Mouse (Mus musculus): ENCODE measurements at regions not wholly inside any gene's neighbourhood (a gene's known extent, or its start where the extent isn't known, plus 50 kb on each side); places are given as distances from the start of the nearest gene placed in this dataset.

GRCm38 (mm10) chr15:3671169-3671568 is 87.9 kb upstream of the Ghr start:
- no peaks in the 10 kb centered on the region for H3K27me3 ChIP-seq
- 84% methylated on average over 3 of the region's 3 CpGs for WGBS
- no peaks in the 10 kb centered on the region for H3K4me1 ChIP-seq
- H3K9me3 ChIP-seq = no peaks in the 10 kb centered on the region
- H3K4me3 ChIP-seq (replicated peaks) = no peak overlapping the region
- no peaks in the 10 kb centered on the region for H3K36me3 ChIP-seq (replicated peaks)
- no peak overlapping the region for H3K27ac ChIP-seq
- no peak overlapping the region for H3K4me2 ChIP-seq
- ATAC-seq (ENCODE audit: low FRiP score) = no peak
- H3K9ac ChIP-seq = no peak overlapping the region

- Histone ChIP-seq H3K27ac (no peak overlapping the region), H3K9me3 (no peaks in the 10 kb centered on the region), H3K4me2 (no peak overlapping the region), H3K27me3 (no peaks in the 10 kb centered on the region), H3K4me1 (no peaks in the 10 kb centered on the region), H3K9ac (no peak overlapping the region), H3K36me3 (replicated peaks) (no peaks in the 10 kb centered on the region), H3K4me3 (replicated peaks) (no peak overlapping the region)
- ATAC-seq (ENCODE audit: low FRiP score) = no peak
- 84% methylated on average over 1 of the region's 1 CpGs for WGBS
These were observed 86.1 kb upstream of the Ghr start for GRCm38 (mm10) chr15:3669411-3669810.

GRCm38 (mm10) chr15:3668863-3669262 is 85.6 kb upstream of the Ghr start:
- no peak overlapping the region for H3K9ac ChIP-seq
- no peak for ATAC-seq (ENCODE audit: low FRiP score)
- H3K36me3 ChIP-seq (replicated peaks) = no peaks in the 10 kb centered on the region
- WGBS = 93% methylated on average over 2 of the region's 2 CpGs
- H3K4me2 ChIP-seq = no peak overlapping the region
- no peaks in the 10 kb centered on the region for H3K4me1 ChIP-seq
- no peaks in the 10 kb centered on the region for H3K9me3 ChIP-seq
- no peaks in the 10 kb centered on the region for H3K27me3 ChIP-seq
- H3K4me3 ChIP-seq (replicated peaks) = no peak overlapping the region
- no peak overlapping the region for H3K27ac ChIP-seq

- 93% methylated on average over 1 of the region's 1 CpGs for WGBS
- no peak overlapping the region for H3K4me3 ChIP-seq (replicated peaks)
- no peaks in the 10 kb centered on the region for H3K9me3 ChIP-seq
- no peak overlapping the region for H3K9ac ChIP-seq
- H3K27ac ChIP-seq = no peak overlapping the region
- H3K27me3 ChIP-seq = no peaks in the 10 kb centered on the region
- H3K4me1 ChIP-seq = no peaks in the 10 kb centered on the region
- H3K4me2 ChIP-seq = no peak overlapping the region
- no peaks in the 10 kb centered on the region for H3K36me3 ChIP-seq (replicated peaks)
- ATAC-seq (ENCODE audit: low FRiP score) = no peak
These were observed 65.4 kb upstream of the Ghr start for GRCm38 (mm10) chr15:3648741-3649140.

- Histone ChIP-seq H3K27me3 (no peaks in the 10 kb centered on the region), H3K4me3 (replicated peaks) (no peak overlapping the region), H3K9ac (no peak overlapping the region), H3K27ac (no peak overlapping the region), H3K4me1 (no peaks in the 10 kb centered on the region), H3K36me3 (replicated peaks) (no peaks in the 10 kb centered on the region), H3K4me2 (no peak overlapping the region), H3K9me3 (no peaks in the 10 kb centered on the region)
- ATAC-seq (ENCODE audit: low FRiP score) = no peak
- WGBS = 75% methylated on average over 5 of the region's 5 CpGs
These were observed 56.8 kb upstream of the Ghr start for GRCm38 (mm10) chr15:3640091-3640490.
